Mouse (Mus musculus): ENCODE measurements at regions not wholly inside any gene's neighbourhood (a gene's known extent, or its start where the extent isn't known, plus 50 kb on each side); places are given as distances from the start of the nearest gene placed in this dataset.

- TF ChIP-seq MAFK (IDR thresholded peaks at IDR 0.05; ENCODE audit: insufficient read depth, low read depth, low read length) (no peak), CHD2 (IDR thresholded peaks at IDR 0.05; ENCODE audit: low read depth, low read length) (no peak), ZNF384 (IDR thresholded peaks at IDR 0.05; ENCODE audit: low read depth, low read length) (no peak), HCFC1 (IDR thresholded peaks at IDR 0.05; ENCODE audit: borderline replicate concordance, insufficient read depth, low read length) (no peak), ZC3H11A (IDR thresholded peaks at IDR 0.05; ENCODE audit: borderline replicate concordance, low read depth, low read length) (no peak)
These were observed 83.4 kb upstream of the Cpeb2 start for GRCm38 (mm10) chr5:43149559-43149958.

All from ES-E14 (cell line).